Mouse (Mus musculus) WW6 (cell line): ENCODE measurements around the gene Baiap2.

Experiments
- DNase-seq: peaks from one replicate; pipeline ENCODE4 v3.0.0-alpha.2; 2013; ENCODE audit warnings: low read depth, low spot score

The Baiap2 gene

DNA sequence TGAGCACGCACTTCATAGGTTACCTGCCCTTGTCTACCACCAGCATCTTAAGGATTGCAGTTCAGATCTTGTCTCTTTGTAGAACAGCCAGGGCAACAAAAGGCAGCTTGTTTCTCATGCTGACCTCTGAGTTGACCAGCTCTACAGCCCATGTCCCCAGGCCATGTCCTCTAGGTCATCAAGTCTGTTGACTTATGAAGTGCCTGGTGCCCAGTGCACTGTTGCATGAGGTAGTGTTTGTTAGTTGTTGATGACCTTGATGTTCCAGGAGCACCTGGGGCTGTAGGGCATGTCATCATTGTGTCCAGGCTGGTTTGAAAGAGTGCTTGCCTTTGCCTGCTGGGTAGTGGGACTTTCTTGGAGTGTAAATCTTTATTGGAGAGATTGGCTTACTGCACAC lies 4.9 kb downstream of the Baiap2 start:
- DNase-seq: no peak

DNA sequence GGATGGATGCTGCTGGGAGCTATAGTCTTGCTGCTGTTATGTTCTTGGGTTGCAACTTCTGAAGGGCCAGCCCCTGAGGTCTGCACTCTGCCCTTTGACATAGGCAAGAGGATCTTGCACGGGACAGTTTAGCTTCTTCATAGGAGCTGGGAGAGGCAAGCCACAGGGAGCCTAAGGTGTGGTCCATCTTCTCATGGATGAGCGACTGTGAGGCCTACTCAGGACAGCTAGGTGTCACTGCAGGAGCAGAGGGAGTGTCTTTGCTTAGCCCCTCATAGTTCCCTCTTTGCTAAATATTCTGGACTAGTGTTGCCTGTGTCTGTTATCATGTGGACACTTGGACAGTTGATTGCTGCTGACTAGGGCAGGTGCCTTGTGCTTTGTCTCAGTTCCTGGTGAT lies 5.3 kb downstream of the Baiap2 start:
- DNase-seq: no peak

DNA sequence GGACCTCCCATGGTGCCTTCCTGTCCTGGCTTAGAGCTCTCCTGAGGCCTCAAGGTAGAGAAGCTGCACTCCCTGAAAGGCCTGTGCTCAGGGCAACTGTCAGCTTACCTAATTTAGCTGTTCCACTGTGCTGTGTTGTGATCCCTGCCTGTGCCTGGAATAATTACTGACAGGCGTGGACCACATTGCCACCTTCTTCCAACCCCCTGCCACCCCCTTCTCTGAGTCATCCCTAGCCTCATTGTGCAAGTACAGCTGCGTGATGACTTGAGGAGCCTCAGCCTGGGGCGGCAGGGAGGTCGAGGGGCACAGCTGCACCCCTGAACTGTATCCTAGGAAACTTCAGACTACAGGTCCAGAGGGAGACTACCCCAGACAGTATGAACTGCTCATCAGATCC lies 5.7 kb downstream of the Baiap2 start:
- DNase-seq: no peak

DNA sequence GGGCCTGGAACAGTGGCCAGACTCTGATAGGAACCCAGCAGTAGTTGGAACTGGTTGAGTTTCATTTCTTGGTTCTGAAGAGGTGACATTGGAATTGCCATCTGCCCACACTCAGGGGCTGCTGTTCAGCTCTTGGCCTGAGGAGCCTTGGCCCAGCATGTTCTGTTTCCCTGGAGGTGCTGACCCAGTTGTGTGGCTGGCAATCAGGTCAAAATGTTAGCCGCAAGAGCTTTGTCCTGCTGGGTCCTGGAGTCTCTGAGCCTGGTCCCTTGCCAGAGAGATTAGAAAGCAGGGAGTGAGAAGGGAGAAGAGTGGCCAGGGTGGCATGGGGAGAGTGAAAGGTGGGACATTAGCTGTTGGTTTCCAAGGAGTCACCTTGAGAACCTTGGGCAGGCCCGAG lies 6.2 kb downstream of the Baiap2 start:
- no peak for DNase-seq

DNA sequence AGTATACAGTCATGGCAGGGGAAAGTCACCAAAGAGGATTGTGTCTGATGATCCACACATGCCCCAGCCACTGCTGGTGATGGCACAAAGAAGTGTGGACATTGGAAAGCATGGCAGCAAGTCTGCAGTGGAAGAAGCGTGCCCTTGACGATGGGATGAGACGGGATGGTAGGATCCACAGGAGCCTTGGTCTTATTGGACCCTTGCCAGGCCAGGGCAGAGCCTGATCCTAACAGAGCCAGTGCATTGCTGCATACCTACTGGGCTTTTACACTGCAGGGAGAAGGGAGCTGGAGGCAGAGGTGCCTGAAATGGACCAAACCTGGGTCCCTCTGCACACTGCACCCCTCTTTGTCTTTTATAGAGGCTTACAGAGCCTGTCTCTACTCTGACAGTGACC lies 8.0 kb downstream of the Baiap2 start:
- DNase-seq: no peak

DNA sequence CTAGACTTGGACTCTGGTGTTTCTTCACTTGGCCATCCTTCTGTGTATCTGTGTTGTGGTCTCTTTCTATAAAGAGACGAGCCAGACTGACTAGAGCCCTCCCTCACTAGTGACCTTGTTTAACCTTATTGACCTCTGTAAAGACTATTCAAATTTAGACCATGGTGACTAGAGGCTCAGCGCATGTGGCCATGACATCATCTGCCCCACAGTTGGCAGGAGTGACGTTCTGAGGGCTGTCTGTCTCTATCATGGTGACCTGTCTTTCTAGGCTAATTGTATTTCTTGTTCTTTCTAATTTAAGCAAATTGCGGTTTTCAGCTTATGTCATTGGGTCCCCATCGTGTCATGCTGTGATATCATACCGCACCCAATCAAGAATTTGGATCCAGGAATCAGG lies 8.8 kb downstream of the Baiap2 start:
- DNase-seq: no peak

DNA sequence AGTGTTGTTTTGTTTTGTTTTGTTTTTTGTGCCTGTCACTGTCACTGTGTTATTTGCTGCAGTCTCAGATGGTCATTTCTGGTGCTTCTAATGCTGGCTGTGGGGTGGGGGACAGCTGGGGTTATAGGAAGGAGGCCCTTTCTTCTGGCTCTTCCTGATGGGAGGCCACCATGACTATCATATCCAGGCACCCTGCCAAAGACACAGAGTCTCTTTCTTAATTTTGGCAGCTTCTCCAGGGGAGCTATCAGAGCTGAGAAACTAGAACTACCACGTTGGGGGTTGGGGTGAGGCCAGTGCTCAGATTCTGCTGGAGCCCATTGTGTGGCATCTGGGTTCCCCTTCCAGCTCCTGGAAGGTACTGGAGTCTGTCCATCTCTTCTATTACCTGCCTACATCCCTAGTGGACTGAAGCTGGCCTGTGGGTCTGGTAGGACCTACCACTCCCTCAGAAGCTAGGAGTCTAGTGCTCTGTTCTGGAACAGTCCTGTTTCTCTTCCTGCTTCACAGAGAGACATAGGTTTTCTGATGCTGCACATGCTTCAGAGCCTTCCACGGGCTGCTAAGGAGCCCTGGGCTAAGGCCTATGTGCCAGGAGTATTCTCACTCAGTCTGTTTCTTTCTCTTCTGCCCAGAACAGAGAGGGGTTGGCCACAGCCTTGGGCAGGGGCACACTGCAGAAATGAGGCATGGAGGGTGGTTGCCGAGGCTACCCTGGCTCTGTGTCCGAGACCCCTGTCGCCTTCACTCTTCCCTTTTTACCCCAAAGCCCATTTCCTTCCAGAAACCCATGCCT lies 10.1 kb downstream of the Baiap2 start:
- no peak for DNase-seq

DNA sequence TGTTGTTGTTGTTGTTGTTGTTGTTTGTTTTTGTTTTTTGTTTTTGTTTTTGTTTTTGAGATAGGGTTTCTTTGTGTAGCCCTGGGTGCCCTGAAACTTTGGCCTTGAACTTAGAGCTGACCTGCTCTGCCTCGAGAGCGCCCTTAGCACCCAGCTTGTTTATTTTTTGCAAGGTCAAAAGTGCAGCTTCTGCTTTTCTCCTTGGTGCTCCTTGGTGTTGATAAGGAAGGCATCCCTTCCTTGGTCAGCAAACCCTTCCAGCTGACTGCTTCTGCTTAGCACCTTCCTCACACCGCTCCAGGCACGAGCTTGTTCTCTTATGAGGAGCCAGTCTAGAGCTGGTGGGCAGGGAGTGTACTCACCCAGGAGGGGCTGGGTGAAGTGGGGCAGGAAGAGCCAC lies 11.7 kb downstream of the Baiap2 start:
- no peak for DNase-seq

DNA sequence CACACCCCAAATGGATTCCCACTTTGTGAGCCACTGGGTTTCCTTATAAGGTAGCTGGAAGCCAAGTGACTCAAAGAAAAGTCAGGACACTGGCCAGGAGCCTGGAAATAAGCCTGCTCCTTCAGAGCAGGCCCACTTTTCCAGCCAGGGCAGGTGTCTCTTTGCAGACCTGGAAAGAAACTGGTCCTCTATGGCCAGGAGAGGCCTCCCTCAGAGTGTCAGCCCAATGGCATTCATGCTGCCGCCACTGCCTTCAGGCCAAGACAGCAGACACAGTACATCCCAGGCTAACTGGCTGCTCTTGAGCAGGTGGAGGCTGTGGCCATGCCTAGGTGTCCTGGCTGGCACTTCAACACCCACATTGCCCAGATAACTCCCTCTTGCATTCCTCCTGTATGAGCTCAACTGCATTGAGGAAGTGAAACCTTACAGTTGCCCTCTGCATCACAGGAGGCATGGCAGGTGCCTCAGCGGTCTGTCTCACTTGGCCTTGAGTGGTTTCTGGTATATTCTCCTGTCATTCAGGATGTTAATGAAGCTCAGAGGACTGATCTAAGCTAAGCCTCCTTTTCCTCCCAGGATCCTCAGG lies 12.3 kb downstream of the Baiap2 start:
- no peak for DNase-seq

DNA sequence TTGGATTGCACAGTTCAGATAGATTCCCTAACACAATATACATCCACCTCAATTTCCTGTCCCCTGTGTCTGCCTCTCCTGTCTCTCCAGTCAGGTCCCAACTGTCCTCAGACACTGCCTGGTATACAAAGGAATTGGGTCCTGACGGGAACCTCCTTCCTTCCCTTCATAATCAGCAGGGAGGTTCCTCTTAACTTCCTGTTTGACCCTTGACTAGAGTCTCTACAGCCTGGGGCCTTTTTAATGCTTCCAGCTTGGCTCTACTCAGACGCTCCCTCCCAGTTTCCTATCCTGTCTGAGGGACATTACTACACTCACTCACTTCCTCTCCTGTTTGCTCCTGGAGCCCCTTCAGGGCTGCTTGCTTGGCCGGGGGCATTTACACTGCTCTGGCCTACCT lies 12.9 kb downstream of the Baiap2 start:
- no peak for DNase-seq

DNA sequence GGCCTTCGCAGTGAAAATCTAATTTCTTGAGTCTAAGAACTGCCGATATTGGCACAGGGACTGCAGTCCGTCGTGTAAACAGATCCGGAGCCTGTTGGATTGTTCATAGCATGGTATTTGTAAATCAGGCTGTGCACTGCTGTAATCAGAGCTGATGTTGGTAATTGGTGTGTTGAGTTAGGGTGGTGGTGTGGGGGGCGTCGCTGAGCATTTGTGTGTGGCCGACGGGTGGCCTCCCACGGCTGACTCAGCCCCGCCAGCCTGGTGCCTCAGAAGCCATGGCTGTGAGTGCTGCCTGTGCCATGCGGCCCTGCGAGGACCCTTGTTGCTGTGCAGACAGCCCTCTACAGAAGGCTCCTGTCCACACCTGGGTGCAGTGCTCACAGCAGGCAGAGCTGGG lies 14.0 kb downstream of the Baiap2 start:
- no peak for DNase-seq

DNA sequence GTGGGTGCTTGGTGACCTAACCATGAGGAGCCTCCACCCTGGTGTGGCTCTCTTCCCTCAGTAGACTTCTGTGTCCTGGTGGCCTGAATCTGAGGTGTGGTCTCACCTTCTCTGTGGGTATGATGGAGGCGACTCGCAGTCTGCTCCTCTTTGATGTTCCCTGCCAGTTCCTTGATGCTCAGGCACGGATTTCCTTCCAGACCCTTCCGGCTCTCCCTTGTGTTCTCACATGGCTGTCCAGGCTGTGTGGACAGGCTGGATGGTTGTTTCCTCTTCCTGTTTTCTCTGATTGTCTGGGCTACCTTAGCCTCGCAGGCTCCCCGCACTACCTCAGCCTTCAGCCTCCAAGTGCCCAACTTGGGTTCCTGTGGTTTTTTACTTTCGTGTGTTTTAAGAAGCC lies 16.3 kb downstream of the Baiap2 start:
- no peak for DNase-seq

DNA sequence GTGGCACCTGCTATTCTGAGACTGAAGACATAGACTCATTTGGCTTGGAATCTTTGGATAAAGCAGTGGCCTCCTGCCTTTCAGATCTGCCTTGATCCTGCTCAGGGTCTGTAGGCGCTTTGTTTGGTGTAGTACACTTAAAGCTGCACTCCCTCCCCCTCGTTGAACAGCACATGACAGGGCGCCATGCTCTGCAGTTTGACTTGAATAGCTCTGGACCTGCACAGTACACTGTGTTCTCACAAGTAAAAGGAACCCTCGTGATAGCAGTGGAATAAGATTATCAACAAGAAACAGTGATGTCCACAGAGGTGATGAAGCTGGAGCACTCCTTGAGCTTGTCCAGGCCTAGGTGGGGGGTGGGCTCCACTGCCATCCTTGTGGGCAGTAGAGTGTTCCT lies 17.2 kb downstream of the Baiap2 start:
- no peak for DNase-seq

DNA sequence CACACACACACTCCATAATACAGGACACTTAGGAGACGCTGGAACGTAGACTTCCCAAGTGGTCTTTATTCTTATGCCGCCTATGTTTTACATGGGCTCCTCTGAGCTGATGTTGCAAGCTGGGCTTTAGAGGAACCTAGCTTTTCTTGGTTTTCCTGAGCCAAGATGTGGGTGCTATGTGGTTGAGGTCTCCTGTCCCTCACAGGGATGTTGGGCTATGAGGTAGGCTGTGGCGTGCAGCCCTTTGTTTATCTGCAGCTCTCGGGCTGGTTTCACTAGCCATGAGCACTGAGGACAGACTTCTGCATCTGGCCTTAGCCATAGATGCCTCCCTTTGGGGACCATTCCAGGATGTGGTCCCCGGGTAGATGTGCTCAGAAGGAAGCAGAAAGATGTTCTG lies 18.1 kb downstream of the Baiap2 start:
- no peak for DNase-seq

DNA sequence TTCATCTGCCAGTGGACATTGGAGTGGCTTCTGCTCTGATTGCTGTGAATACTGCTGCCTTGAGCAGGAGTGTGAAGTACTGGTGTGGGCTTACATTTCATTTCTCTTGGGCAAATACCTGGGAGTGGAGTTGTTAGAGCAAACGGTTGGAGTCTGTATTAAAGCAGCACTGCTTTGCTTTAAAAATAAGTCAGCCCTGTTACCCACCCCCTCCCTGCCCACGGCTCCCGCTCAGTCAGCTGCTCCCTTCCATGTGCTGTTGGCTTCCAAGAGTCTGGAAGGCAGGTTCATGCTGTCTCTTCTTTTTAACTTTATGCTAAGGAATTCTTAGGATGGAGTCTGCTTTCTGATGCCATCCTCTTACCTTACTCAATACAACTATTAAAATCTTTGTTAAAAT lies 18.9 kb downstream of the Baiap2 start:
- DNase-seq: no peak

DNA sequence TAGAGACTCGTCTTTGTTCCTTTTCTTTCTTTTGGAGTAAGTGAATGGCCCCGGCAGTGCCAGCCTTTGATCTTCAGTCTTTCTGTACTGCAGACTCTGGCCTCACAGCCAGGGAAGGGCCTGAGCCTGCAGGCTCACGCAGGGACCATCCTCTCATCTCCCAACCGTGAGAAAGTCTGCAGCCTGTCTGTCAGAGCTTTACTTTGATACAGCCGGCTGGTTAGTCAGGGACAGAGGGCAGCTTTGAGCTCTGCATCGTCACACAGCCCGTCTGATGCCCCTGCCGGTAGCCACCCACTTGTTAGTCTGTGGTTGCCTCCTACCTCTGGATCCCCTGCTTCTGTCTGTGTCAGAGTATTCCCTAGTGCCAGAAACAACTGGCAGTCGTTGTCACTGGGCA lies 22.5 kb downstream of the Baiap2 start:
- DNase-seq: no peak

DNA sequence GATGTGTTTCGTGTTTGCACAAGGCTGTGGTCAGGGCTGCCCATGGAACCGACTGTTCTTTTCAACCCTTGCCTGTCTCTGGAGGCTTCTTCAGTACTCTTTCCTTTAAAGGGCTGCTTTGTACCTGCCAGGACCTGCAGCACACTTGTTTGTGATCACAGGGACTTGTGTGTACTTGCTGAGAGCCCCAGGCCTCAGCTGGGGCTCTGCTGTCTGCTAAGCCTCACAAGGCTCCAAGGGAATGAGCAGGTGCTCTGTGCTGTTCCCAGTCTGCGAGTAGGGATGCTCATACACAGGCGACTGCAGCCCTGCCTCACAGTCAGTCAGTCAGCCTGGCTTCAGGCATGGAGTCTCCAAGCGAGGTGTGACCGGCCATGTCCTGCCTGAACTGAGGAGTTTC lies 23.7 kb downstream of the Baiap2 start:
- no peak for DNase-seq

DNA sequence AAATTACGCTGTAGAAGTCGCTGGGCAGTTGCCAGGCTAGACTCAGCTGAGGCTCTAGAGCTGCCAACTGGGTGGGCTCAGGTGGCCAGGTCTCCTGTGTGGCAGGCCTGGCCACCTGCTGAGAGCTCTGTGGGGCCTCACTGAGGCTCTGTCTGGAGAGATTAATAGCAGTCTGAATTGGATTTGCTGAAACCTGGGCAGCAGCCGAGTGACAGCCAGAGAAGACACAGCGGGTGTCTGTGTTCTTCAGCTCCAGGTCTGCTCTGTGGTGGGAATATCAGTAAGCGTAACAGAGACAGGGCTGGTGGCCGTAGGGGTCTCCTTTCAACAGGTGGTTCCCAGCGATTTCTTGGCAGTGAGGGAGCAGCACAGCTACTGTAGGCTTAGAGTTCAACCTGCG lies 24.8 kb downstream of the Baiap2 start:
- DNase-seq: no peak

DNA sequence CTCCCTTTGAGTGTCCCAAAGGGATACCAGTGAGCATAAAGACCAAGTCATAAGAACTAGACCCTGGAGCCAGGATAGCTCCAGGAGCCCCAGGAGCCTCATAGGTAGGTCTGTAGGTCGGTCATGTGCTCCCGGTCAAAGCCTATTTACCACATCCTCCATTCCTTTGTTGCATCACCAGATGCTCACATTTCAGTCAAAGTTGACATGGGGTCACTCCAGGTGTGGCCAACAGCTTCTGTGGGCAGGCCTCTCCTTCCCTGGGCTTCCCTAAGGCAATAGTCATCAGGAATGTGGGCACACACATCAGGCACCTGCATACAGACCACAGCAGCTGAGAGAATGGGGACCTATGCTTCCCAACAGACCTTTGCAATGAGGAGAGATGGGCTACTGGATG lies 25.3 kb downstream of the Baiap2 start:
- no peak for DNase-seq

DNA sequence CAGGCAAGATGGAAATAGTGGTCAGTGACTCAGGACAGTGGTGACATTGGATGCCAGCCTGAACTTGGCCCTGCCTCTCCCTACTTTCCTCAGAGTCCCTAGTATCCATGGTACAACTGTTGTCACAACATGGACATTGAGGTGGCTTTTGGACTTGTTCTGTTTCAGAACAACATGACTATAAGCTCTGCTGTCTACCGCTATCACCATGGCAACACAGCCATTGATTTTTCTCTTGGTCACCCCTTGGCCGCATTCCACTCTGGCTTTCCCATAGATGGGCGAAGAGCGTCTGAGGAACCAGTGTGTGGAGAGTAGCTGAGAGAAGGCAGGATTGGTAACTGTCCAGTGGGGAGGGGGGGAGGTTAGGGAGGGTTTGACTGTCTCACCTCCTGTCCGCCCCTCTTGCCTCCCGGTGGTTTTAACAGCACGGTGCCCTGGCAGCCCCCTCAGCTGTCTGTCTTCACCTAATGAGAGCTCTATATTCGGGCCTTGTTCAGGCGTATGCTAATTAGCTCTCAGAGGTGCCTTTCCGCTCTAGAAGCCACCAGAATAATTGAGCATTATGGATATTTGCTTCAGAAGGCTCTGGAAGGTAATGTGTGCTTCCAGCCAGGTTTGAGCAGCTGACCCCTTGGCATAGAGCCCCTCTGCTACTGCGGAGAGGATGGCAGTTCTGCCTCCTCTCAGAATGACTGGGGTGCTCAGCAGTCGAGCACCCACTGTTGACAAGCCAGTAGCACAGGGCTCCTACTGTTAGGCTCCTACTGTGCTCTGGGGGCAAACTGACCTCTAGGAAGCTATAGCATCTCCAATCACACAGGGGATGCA lies 27.7 kb downstream of the Baiap2 start:
- no peak for DNase-seq

DNA sequence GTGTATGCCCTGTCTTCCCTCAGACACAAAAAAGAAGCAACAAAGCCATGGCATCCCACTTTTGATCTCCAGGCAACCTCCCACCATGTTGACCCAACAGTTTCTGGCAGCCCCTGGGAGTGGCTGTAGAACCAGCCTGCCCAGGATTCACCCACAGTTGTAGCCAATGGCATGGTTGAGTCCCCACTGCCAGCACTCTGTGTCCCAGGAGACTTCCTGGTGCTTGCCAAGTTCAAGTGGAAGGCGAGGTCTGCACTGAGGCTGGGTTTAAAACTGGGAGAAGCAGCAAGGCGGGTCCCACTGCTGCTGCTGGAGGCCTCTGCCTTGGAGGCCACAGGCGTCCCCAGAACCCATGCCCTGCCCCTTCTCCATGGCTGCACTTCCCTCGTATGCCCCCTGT lies 31.2 kb downstream of the Baiap2 start:
- DNase-seq: no peak

DNA sequence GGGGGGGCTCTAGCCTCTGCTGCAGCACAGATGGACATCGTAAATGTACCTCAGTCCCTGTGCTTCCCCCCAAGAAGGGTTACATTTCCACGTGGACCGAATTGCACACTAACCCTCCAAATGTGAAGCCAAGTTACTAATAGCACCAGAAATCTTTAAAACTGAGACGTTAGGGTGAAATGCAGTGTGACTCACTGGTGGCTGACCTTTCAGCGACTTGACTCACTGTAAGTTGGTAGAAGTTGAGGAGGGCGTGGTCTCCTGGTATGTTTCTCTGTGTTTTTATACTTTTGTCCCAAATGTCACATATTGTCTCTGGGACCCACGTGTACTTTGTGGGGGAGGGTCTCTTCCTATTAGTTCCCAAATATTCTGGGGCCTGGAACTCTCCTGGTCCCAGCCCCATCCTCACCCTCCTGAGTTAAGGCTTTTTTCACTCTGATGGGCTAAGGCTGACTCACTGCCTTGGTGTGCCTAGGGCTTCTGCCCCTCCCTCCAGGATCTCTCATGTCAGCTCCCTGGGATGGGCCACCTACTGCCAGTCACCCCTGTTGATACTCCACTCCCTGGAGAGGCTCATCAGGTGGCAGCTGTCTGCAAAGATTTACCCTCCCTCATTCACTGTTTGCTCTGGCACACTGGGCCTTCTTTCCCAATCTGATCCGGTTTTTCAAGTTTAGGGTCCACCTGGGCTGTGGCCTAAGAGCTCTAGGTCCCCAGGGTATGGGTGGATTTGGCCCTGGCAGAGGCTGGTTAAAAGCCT lies 33.4 kb downstream of the Baiap2 start:
- no peak for DNase-seq
